In the genomic region with DNA sequence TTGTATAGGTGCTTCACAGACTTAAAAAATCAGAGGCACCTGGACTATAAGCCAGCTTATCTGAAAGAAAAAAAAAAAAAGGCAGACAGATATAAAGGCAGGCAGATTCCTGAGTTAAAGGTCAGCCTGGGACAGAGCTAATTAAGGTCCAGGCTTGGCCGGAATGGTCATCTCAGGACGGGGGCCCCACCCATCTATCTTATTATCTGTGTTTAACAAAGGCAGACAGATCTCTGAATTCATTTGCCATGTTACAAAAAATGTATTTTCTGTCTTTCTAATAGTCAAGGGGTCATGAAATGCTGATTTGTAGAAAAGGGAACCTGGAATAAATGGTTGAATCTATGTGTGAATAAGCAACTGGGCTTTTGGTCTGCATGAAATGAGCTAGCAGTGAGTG, we compare ENCODE assay signal across 36 mouse cellular contexts. TPM values are rescaled to one million over a fixed set of nuclear protein-coding genes. Genes with fewer than 3 reads are reported as not detected.
"Had no signal": no experiment of that assay in that cellular context is flagged by ENCODE, and none has a peak within 500 bp of the region (broad histone marks: within the 10 kb centered on the region; RNA-seq: fewer than 3 reads in every experiment).

No protein-coding gene starts in this region.

- H3K9ac ChIP-seq: embryonic facial prominence, embryonic 12.5 days; embryonic facial prominence, embryonic 13.5 days; embryonic facial prominence, embryonic 15.5 days; forebrain, embryonic 12.5 days; forebrain, embryonic 13.5 days; forebrain, embryonic 15.5 days; forebrain, postnatal 0 days had no signal

- ATAC-seq: forebrain, embryonic 13.5 days; forebrain, embryonic 14.5 days; forebrain, embryonic 15.5 days; forebrain, embryonic 16.5 days; forebrain, postnatal 0 days had no signal

- H3K27me3 ChIP-seq: embryonic facial prominence, embryonic 12.5 days; embryonic facial prominence, embryonic 13.5 days; embryonic facial prominence, embryonic 15.5 days; forebrain, embryonic 12.5 days; forebrain, embryonic 13.5 days; forebrain, embryonic 15.5 days had no signal

- H3K4me2 ChIP-seq: embryonic facial prominence, embryonic 12.5 days; embryonic facial prominence, embryonic 13.5 days; embryonic facial prominence, embryonic 15.5 days; forebrain, embryonic 12.5 days; forebrain, embryonic 13.5 days; forebrain, embryonic 15.5 days had no signal

- H3K9me3 ChIP-seq: embryonic facial prominence, embryonic 10.5 days; embryonic facial prominence, embryonic 12.5 days; embryonic facial prominence, embryonic 13.5 days; embryonic facial prominence, embryonic 15.5 days; forebrain, embryonic 10.5 days; forebrain, embryonic 12.5 days; forebrain, embryonic 13.5 days; forebrain, embryonic 15.5 days had no signal

- H3K4me1 ChIP-seq: embryonic facial prominence, embryonic 12.5 days; embryonic facial prominence, embryonic 13.5 days; forebrain, embryonic 15.5 days had no signal

- H3K4me3 ChIP-seq: embryonic facial prominence, embryonic 10.5 days; embryonic facial prominence, embryonic 12.5 days; embryonic facial prominence, embryonic 13.5 days; embryonic facial prominence, embryonic 15.5 days; erythroblast, embryonic 14.5 days; forebrain, embryonic 10.5 days; forebrain, embryonic 12.5 days; forebrain, embryonic 13.5 days; forebrain, embryonic 15.5 days; gastrocnemius, adult 2 months; heart, adult 2 months had no signal

- H3K27ac ChIP-seq: embryonic facial prominence, embryonic 10.5 days; embryonic facial prominence, embryonic 12.5 days; embryonic facial prominence, embryonic 13.5 days; embryonic facial prominence, embryonic 15.5 days; forebrain, embryonic 10.5 days; forebrain, embryonic 12.5 days; forebrain, embryonic 13.5 days; forebrain, embryonic 15.5 days had no signal

- H3K36me3 ChIP-seq: embryonic facial prominence, embryonic 10.5 days; embryonic facial prominence, embryonic 12.5 days; embryonic facial prominence, embryonic 13.5 days; embryonic facial prominence, embryonic 15.5 days; forebrain, embryonic 10.5 days; forebrain, embryonic 12.5 days; forebrain, embryonic 15.5 days had no signal

- DNase-seq: cerebellum, adult 2 months; cerebellum, adult 8-10 months; cerebellum, adult 9-10 months; cerebellum, adult 9-11 months; cerebellum, postnatal 10 days; cerebellum, postnatal 14 days; cerebellum, postnatal 25 days; cerebellum, postnatal 36 days; embryo, embryonic 11 days; forebrain, postnatal 0 days; gastrocnemius, adult 2 months; gastrocnemius, postnatal 10 days; gastrocnemius, postnatal 14 days; gastrocnemius, postnatal 25 days; gastrocnemius, postnatal 36 days; heart, adult 18-20 months; heart, adult 2 months had no signal

RNA-seq across cellular contexts. Expression of gene Tmem212, which starts 12.1 kb away (rescaled TPM):
- total RNA-seq: common myeloid progenitor, adult 5-6 weeks; gastrocnemius, adult 18-20 months; gastrocnemius, adult 2 months; gastrocnemius, adult 8-10 months; gastrocnemius, postnatal 10 days; gastrocnemius, postnatal 14 days; gastrocnemius, postnatal 25 days; gastrocnemius, postnatal 36 days; gastrocnemius, postnatal 4 days; granulocyte monocyte progenitor cell, adult 5-6 weeks; heart, adult 2 months had no signal
- polyA plus RNA-seq: embryonic facial prominence, embryonic 10.5 days; embryonic facial prominence, embryonic 11.5 days; embryonic facial prominence, embryonic 12.5 days; embryonic facial prominence, embryonic 13.5 days; erythroblast, embryonic 14.5 days; forebrain, embryonic 10.5 days; forebrain, embryonic 11.5 days; forebrain, embryonic 12.5 days; forebrain, embryonic 13.5 days; forebrain, embryonic 14.5 days; forebrain, embryonic 15.5 days; forebrain, embryonic 16.5 days; frontal cortex, adult 2 months had no signal

RNA-seq across cellular contexts. Expression of gene Pld1, which starts 30.2 kb away (rescaled TPM):
- polyA plus RNA-seq: erythroblast, embryonic 14.5 days had no signal
